In the genomic region with DNA sequence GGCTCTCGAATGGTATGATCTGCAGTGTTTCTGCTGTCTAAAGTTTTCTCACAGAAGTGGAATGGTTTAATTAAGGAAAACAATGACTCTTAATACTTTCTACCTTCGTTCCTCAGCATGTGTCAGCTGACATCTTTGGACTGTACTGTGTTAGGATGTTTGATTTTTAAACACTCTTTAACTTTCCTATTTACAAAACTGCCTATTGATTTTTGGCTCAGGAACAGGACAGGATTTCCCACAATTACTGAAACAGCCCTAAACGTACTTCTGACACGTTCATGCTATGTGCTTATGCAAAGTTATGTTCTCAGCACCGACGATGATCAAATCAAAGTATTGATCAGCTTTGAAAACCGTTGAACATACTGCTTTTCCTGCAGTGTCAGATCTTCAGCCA, we compare ENCODE assay signal across 29 mouse cellular contexts.
"Had no signal": no experiment of that assay in that cellular context is flagged by ENCODE, and none has a peak within 500 bp of the region (broad histone marks: within the 10 kb centered on the region; RNA-seq: fewer than 3 reads in every experiment).

No protein-coding gene starts in this region.

- H3K4me3 ChIP-seq: left cerebral cortex, adult 2 months; limb, embryonic 10.5 days; limb, embryonic 12.5 days; limb, embryonic 13.5 days; limb, embryonic 15.5 days; liver, embryonic 13.5 days; lung, embryonic 15.5 days; megakaryocyte, embryonic 14.5 days; midbrain, embryonic 10.5 days; midbrain, embryonic 12.5 days; midbrain, embryonic 13.5 days; midbrain, embryonic 15.5 days; myocyte; neural tube, embryonic 12.5 days; neural tube, embryonic 13.5 days had no signal

- H3K9ac ChIP-seq: limb, embryonic 12.5 days; limb, embryonic 13.5 days; limb, embryonic 15.5 days; liver, embryonic 13.5 days; liver, embryonic 14.5 days; lung, embryonic 14.5 days; lung, embryonic 15.5 days; midbrain, embryonic 12.5 days; midbrain, embryonic 13.5 days; midbrain, embryonic 15.5 days; neural tube, embryonic 12.5 days; neural tube, embryonic 13.5 days had no signal

- H3K27ac ChIP-seq: left cerebral cortex, adult 2 months; limb, embryonic 10.5 days; limb, embryonic 12.5 days; limb, embryonic 13.5 days; limb, embryonic 15.5 days; liver, embryonic 13.5 days; liver, embryonic 14.5 days; lung, embryonic 15.5 days; macrophage; midbrain, embryonic 10.5 days; midbrain, embryonic 12.5 days; midbrain, embryonic 15.5 days; neural tube, embryonic 12.5 days had no signal

- H3K9me3 ChIP-seq: limb, embryonic 10.5 days; limb, embryonic 12.5 days; limb, embryonic 13.5 days; limb, embryonic 15.5 days; liver, embryonic 13.5 days; lung, embryonic 15.5 days; midbrain, embryonic 10.5 days; midbrain, embryonic 12.5 days; midbrain, embryonic 13.5 days; midbrain, embryonic 15.5 days; neural tube, embryonic 12.5 days; neural tube, embryonic 13.5 days had no signal

- H3K4me1 ChIP-seq: limb, embryonic 15.5 days; liver, embryonic 13.5 days; lung, embryonic 15.5 days; megakaryocyte, embryonic 14.5 days; midbrain, embryonic 12.5 days; neural tube, embryonic 12.5 days had no signal

- ATAC-seq: lung, postnatal 0 days; midbrain, embryonic 13.5 days; midbrain, embryonic 15.5 days; midbrain, embryonic 16.5 days had no signal

- H3K27me3 ChIP-seq: limb, embryonic 15.5 days; liver, embryonic 13.5 days; lung, embryonic 15.5 days; midbrain, embryonic 13.5 days; midbrain, embryonic 15.5 days; neural tube, embryonic 12.5 days; neural tube, embryonic 13.5 days had no signal

- H3K36me3 ChIP-seq: limb, embryonic 10.5 days; limb, embryonic 12.5 days; limb, embryonic 13.5 days; limb, embryonic 15.5 days; liver, embryonic 13.5 days; lung, embryonic 15.5 days; midbrain, embryonic 10.5 days; midbrain, embryonic 12.5 days; midbrain, embryonic 13.5 days; midbrain, embryonic 15.5 days; neural tube, embryonic 12.5 days; neural tube, embryonic 13.5 days had no signal

- H3K4me2 ChIP-seq: limb, embryonic 12.5 days; limb, embryonic 13.5 days; limb, embryonic 15.5 days; liver, embryonic 13.5 days; lung, embryonic 14.5 days; lung, embryonic 15.5 days; midbrain, embryonic 11.5 days; midbrain, embryonic 12.5 days; midbrain, embryonic 13.5 days; midbrain, embryonic 15.5 days; neural tube, embryonic 12.5 days; neural tube, embryonic 13.5 days had no signal

- DNase-seq: layer of hippocampus, postnatal 36 days; liver, embryonic 13.5 days; lung, adult 18-20 months; lung, adult 2 months; lung, embryonic 14.5 days; lung, postnatal 10 days; lung, postnatal 14 days; lung, postnatal 36 days; lung, postnatal 4 days; midbrain, embryonic 14.5 days had no signal
